Mouse (Mus musculus) cerebellum, adult 11 months (tissue): ENCODE measurements around the gene Stambpl1.

Source experiments
- DNase-seq: peaks from one replicate; pipeline ENCODE4 v3.0.0; 2022

The Stambpl1 gene

DNA sequence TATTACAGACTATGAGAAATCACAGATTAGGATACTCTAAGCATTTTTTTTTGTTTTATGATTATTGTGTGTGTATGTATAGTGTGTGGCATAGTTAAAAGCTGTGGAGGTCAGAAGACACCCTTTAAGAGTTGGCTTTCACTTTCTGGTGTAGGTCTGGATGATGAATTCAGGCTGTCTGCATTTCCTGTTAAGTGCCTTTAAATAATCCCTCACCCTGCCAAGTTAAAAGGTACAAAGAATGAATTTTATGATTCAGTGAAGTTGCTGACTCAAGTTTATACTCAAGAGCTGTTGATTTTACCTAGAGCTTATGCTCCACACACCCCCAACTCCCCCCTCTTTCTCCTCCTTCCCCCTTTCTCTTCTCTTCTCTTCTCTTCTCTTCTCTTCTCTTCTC, 95.2 kb downstream of the Stambpl1 start:
- no peak for DNase-seq

DNA sequence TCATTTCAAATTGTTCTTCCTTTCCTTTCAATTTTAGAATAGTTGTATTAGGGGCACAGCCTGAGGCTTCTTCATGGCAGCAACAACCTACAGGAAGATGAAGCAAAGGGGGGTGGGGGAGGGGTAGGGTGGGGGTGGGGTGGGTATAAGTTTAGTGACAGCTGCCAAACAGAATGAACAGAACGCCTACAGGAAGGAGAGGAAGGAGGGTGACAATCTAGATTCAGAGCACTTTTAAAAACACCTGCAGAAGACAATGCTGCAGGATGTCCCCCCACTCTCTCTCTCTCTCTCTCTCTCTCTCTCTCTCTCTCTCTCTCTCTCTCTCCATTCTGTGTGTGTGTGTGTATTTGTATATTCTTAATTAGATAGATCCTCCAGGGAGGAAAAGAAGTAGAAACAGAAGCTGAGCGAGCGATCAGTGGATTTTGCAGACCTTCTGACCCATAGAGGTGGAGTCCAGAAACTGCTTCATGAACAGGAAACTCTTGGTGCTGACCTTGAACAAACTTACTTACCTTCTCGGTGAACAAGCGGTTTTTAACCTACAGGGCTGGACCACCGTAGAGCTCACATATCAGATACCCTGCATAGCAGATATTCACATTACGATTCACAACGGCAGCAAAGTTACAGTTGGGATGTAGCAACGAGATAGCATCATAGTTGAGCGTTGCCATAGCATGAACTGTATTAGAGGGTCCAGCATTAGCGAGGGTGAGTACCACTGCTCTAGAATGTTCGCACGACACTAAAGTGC, 95.8 kb downstream of the Stambpl1 start:
- no peak for DNase-seq

DNA sequence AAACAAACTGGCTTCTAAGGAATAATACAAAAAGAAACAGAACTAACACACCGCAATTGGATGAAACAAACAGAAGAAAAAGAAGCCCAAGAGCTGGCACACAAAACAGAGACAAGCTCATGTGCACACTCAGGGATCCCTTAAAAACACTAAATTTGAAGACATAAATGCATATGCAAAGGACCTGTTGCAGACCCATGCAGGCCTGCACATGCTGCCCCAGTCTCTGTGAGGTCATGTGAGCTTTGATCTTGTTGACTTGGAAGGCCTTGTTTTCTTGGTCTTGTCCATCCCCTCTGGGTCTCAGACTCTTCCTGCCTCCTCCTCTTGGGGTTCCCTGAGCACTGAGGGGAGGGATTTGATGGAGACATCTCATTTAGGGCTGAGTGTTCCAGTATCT, 96.7 kb downstream of the Stambpl1 start:
- no peak for DNase-seq
